Mouse (Mus musculus): ENCODE data around the gene Tmem132b.

Gene Tmem132b

GRCm38 (mm10) chr5:125531634-125532033 is at the start of gene Tmem132b:
Tmem132b (plus strand) TSS chr5:125531774.
- no peak for DNase-seq

- DNase-seq: no peak
These were observed 49.1 kb upstream of the Tmem132b start for GRCm38 (mm10) chr5:125482474-125482873.

- no peak for DNase-seq
These were observed 47.6 kb upstream of the Tmem132b start for GRCm38 (mm10) chr5:125483712-125484611.

- DNase-seq: no peak
These were observed 46.4 kb upstream of the Tmem132b start for GRCm38 (mm10) chr5:125485031-125485778.

- DNase-seq: peak in 1 of 2 experiments; percentile 60
These were observed 45.5 kb upstream of the Tmem132b start for GRCm38 (mm10) chr5:125486088-125486487.

GRCm38 (mm10) chr5:125487375-125488115 is 44.0 kb upstream of the Tmem132b start:
- peak; percentile 96 to 98 for DNase-seq

GRCm38 (mm10) chr5:125488116-125488455 is 43.5 kb upstream of the Tmem132b start:
- DNase-seq: peak; percentile 56 to 66

GRCm38 (mm10) chr5:125488953-125489352 is 42.6 kb upstream of the Tmem132b start:
- peak in 1 of 2 experiments; percentile 63 for DNase-seq

GRCm38 (mm10) chr5:125491107-125491506 is 40.5 kb upstream of the Tmem132b start:
- peak; percentile 84 to 85 for DNase-seq

- peak; percentile 69 to 71 for DNase-seq
These were observed 39.0 kb upstream of the Tmem132b start for GRCm38 (mm10) chr5:125492379-125493092.

- peak; percentile 44 to 54 for DNase-seq
These were observed 38.5 kb upstream of the Tmem132b start for GRCm38 (mm10) chr5:125493093-125493423.

- no peak for DNase-seq
These were observed 35.9 kb upstream of the Tmem132b start for GRCm38 (mm10) chr5:125495655-125496054.

- DNase-seq: peak; percentile 89 to 93
These were observed 33.6 kb upstream of the Tmem132b start for GRCm38 (mm10) chr5:125497821-125498600.

GRCm38 (mm10) chr5:125501505-125501904 is 30.1 kb upstream of the Tmem132b start:
- DNase-seq: no peak

GRCm38 (mm10) chr5:125502186-125502585 is 29.4 kb upstream of the Tmem132b start:
- DNase-seq: no peak

- DNase-seq: no peak
These were observed 27.9 kb upstream of the Tmem132b start for GRCm38 (mm10) chr5:125503628-125504027.

GRCm38 (mm10) chr5:125504692-125505091 is 26.9 kb upstream of the Tmem132b start:
- DNase-seq: no peak

GRCm38 (mm10) chr5:125505968-125506367 is 25.6 kb upstream of the Tmem132b start:
- no peak for DNase-seq

- DNase-seq: peak in 1 of 2 experiments; percentile 60
These were observed 24.0 kb upstream of the Tmem132b start for GRCm38 (mm10) chr5:125507582-125507981.

- no peak for DNase-seq
These were observed 23.6 kb upstream of the Tmem132b start for GRCm38 (mm10) chr5:125508006-125508405.

- DNase-seq: peak; percentile 68 to 81
These were observed 22.0 kb upstream of the Tmem132b start for GRCm38 (mm10) chr5:125509541-125509940.

GRCm38 (mm10) chr5:125515006-125515405 is 16.6 kb upstream of the Tmem132b start:
- no peak for DNase-seq

Data from cerebellum, postnatal 14 days (tissue).